Mouse (Mus musculus) hindbrain, postnatal 0 days (tissue): ENCODE measurements around the gene Dab1. TPM values are rescaled to one million over a fixed set of nuclear protein-coding genes. Genes with fewer than 3 reads are reported as not detected.

Experiments
- ATAC-seq: fragments of 200-750 bp; cut with Nextera tagmentation; 2 replicates; pipeline ENCODE4 v1.8.0; 2017; ENCODE audit warnings: mild to moderate bottlenecking, moderate TSS enrichment, moderate library complexity
- DNase-seq: peaks from one replicate; pipeline ENCODE4 v3.0.0-alpha.2; 2015; ENCODE audit warnings: low spot score
- H3K27ac ChIP-seq: fragments of 300-500 bp; sonication (generic); 2 replicates; pipeline ENCODE4 v1.5.1; 2014; ENCODE audit warnings: mild to moderate bottlenecking
- H3K27me3 ChIP-seq: fragments of 300-500 bp; sonication (generic); 2 replicates; pipeline ENCODE4 v1.6.1; 2014; ENCODE audit warnings: low read length, mixed read lengths; ENCODE audit not compliant: insufficient read depth
- H3K36me3 ChIP-seq: fragments of 300-500 bp; sonication (generic); 2 replicates; pipeline ENCODE4 v1.6.1; 2014; ENCODE audit warnings: low read length, mixed read lengths; ENCODE audit not compliant: insufficient read depth
- H3K4me1 ChIP-seq: fragments of 300-500 bp; sonication (generic); 2 replicates; pipeline ENCODE4 v1.6.1; 2014; ENCODE audit warnings: antibody characterized with exemption, low read length, mixed read lengths; ENCODE audit not compliant: insufficient read depth
- H3K4me2 ChIP-seq: fragments of 300-500 bp; sonication (generic); 2 replicates; pipeline ENCODE4 v1.6.1; 2014; ENCODE audit warnings: low read depth, mild to moderate bottlenecking, low read length, moderate library complexity, mixed read lengths
- H3K4me3 ChIP-seq: fragments of 300-500 bp; sonication (generic); 2 replicates; pipeline ENCODE4 v1.5.1; 2014; ENCODE audit warnings: low read length
- H3K9ac ChIP-seq: fragments of 300-500 bp; sonication (generic); replicated peaks from 2 replicates; pipeline ENCODE4 v1.6.1; 2014; ENCODE audit warnings: mild to moderate bottlenecking, low read length, moderate library complexity, mixed read lengths
- H3K9me3 ChIP-seq: fragments of 300-500 bp; sonication (generic); 2 replicates; pipeline ENCODE4 v1.6.1; 2016; ENCODE audit warnings: low read length, mixed read lengths
- CTCF ChIP-seq: IDR thresholded peaks from 2 replicates; pipeline ENCODE4 v1.5.1; 2016; ENCODE audit warnings: antibody characterized with exemption, control low read depth, low read depth
- WGBS: fragments of 180-500 bp; shearing (Covaris S2); extraction: QIAGEN DNeasy Blood & Tissue Kit; methylation state at CpG from one replicate; pipeline ENCODE4 v1.1.7; 2014; 5-methylcytosine and 5-hydroxymethylcytosine counted together
- polyA plus RNA-seq: library from polyadenylated mRNA; unstranded; fragments of >200 nt; fragmentation: Nextera tagmentation; extraction: Ambion mirVana; gene quantifications from 2 replicates; pipeline ENCODE4 v1.2.1, GENCODE M21; 2015
- total RNA-seq: library from RNA; depleted of rRNA; stranded (reverse); fragments of >200 nt; gene quantifications from 2 replicates; pipeline ENCODE4 v1.2.3, GENCODE M21; 2014

The Dab1 gene
- total and polyA plus RNA-seq, 2 experiments from 2014 or later: 38.2 to 76.2 TPM

GRCm38 (mm10) chr4:104461106-104462011 is 842.2 kb downstream of the Dab1 start:
- H3K4me1 ChIP-seq: no peaks in the 10 kb centered on the region
- H3K36me3 ChIP-seq: no peaks in the 10 kb centered on the region
- no peak for TF ChIP-seq CTCF
- H3K9me3 ChIP-seq: no peaks in the 10 kb centered on the region
- no peak overlapping the region for H3K27ac ChIP-seq
- no peak for DNase-seq
- H3K27me3 ChIP-seq: no peaks in the 10 kb centered on the region
- WGBS: 85% methylated on average over 12 of the region's 12 CpGs
- no peak overlapping the region for H3K9ac ChIP-seq
- H3K4me3 ChIP-seq: no peak overlapping the region
- H3K4me2 ChIP-seq: no peak overlapping the region
- no peak for ATAC-seq

- WGBS: 85% methylated on average over 11 of the region's 11 CpGs
- H3K4me1 ChIP-seq: no peaks in the 10 kb centered on the region
- no peaks in the 10 kb centered on the region for H3K9me3 ChIP-seq
- no peak overlapping the region for H3K27ac ChIP-seq
- no peak for ATAC-seq
- TF ChIP-seq CTCF: no peak
- no peak overlapping the region for H3K4me2 ChIP-seq
- no peaks in the 10 kb centered on the region for H3K36me3 ChIP-seq
- H3K9ac ChIP-seq: no peak overlapping the region
- H3K4me3 ChIP-seq: no peak overlapping the region
- DNase-seq: no peak
- no peaks in the 10 kb centered on the region for H3K27me3 ChIP-seq
These were observed 844.0 kb downstream of the Dab1 start for GRCm38 (mm10) chr4:104462932-104463780.

GRCm38 (mm10) chr4:104463781-104464170 is 844.6 kb downstream of the Dab1 start:
- no peaks in the 10 kb centered on the region for H3K27me3 ChIP-seq
- ATAC-seq: no peak

GRCm38 (mm10) chr4:104465594-104465993 is 846.4 kb downstream of the Dab1 start:
- H3K9me3 ChIP-seq: no peaks in the 10 kb centered on the region
- no peak for ATAC-seq

More at GRCm38 (mm10) chr4:104463781-104464170, 844.6 kb downstream of the Dab1 start:
- H3K4me1 ChIP-seq: no peaks in the 10 kb centered on the region
- WGBS: 76% methylated on average over 7 of the region's 7 CpGs
- TF ChIP-seq CTCF: no peak
- no peak overlapping the region for H3K4me3 ChIP-seq
- DNase-seq: no peak
- H3K4me2 ChIP-seq: no peak overlapping the region
- H3K9me3 ChIP-seq: no peaks in the 10 kb centered on the region
- H3K9ac ChIP-seq: no peak overlapping the region
- no peak overlapping the region for H3K27ac ChIP-seq
- no peaks in the 10 kb centered on the region for H3K36me3 ChIP-seq

GRCm38 (mm10) chr4:104468666-104469065 is 849.5 kb downstream of the Dab1 start:
- ATAC-seq (no peak), DNase-seq (no peak)
- no peak for TF ChIP-seq CTCF
- Histone ChIP-seq H3K4me3 (no peak overlapping the region), H3K27ac (no peak overlapping the region), H3K4me2 (no peak overlapping the region), H3K27me3 (no peaks in the 10 kb centered on the region), H3K36me3 (no peaks in the 10 kb centered on the region), H3K9me3 (no peaks in the 10 kb centered on the region), H3K9ac (no peak overlapping the region), H3K4me1 (no peaks in the 10 kb centered on the region)
- WGBS: 75% methylated on average over 3 of the region's 3 CpGs

More at GRCm38 (mm10) chr4:104465594-104465993, 846.4 kb downstream of the Dab1 start:
- Histone ChIP-seq H3K4me2 (no peak overlapping the region), H3K9ac (no peak overlapping the region), H3K36me3 (no peaks in the 10 kb centered on the region), H3K27ac (no peak overlapping the region), H3K4me1 (no peaks in the 10 kb centered on the region), H3K4me3 (no peak overlapping the region), H3K27me3 (no peaks in the 10 kb centered on the region)
- 92% methylated on average over 1 of the region's 1 CpGs for WGBS
- no peak for TF ChIP-seq CTCF
- DNase-seq: no peak

GRCm38 (mm10) chr4:104472915-104473314 is 853.8 kb downstream of the Dab1 start:
- no peaks in the 10 kb centered on the region for H3K4me1 ChIP-seq
- no peak overlapping the region for H3K9ac ChIP-seq
- TF ChIP-seq CTCF: no peak
- H3K4me2 ChIP-seq: no peak overlapping the region
- no peak for ATAC-seq
- no peaks in the 10 kb centered on the region for H3K9me3 ChIP-seq
- no peaks in the 10 kb centered on the region for H3K36me3 ChIP-seq
- H3K27me3 ChIP-seq: no peaks in the 10 kb centered on the region
- 64% methylated on average over 4 of the region's 4 CpGs for WGBS
- no peak for DNase-seq
- no peak overlapping the region for H3K4me3 ChIP-seq
- no peak overlapping the region for H3K27ac ChIP-seq
